Mouse (Mus musculus): Measurements from ENCODE around the gene Ets1.

- TF ChIP-seq CTCF (IDR thresholded peaks at IDR 0.05; ENCODE audit: borderline replicate concordance, insufficient read depth, low read depth, low read length) (no peak), POLR2A (IDR thresholded peaks at IDR 0.05; ENCODE audit: borderline replicate concordance, insufficient read depth, low read length) (no peak)
These were observed 44.2 kb downstream of the Ets1 start for GRCm38 (mm10) chr9:32680201-32680600.

All from cerebellum, adult 2 months (tissue).